Mouse (Mus musculus): ENCODE results near the gene Gnaz.

DNA sequence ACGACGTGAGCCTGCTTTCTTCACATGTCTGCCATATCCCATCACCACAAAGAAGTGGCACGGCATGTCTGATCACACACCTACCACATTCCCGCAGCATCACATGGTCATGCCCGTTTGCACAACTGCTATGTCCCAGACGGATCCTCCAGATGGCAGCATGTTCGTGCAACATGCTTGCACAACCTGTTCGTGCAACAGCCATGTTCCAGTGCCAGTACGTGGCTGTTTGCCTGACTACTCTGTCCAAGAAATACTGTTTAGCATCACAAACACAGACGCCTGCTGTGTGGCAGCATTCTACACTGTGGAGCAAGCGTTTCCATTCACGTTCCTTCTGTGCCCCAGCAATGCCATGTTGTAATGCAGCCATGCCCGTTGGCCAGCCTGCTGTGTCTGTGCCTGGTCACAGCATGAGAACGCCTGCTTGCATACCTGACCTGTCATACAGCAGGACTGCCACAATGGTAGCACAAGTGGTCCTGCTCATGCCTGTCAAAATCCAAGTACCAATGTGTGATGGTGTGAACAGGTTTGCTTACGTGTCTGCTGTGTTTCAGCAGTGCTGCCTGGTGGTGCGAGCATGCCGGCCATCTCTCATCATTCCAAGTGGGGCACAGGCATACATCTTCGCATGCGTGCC, 33.3 kb upstream of the Gnaz start:
- no peak for TF ChIP-seq CTCF (IDR thresholded peaks at IDR 0.05; ENCODE audit: low read depth, low read length)
- no peak for TF ChIP-seq POLR2A (IDR thresholded peaks at IDR 0.05; ENCODE audit: extremely low read depth, insufficient read depth, low read length)

All from liver, adult 2 months (tissue).